Mouse (Mus musculus) neural tube, embryonic 10.5 days (tissue): ENCODE measurements at regions not wholly inside any gene's neighbourhood (a gene's known extent, or its start where the extent isn't known, plus 50 kb on each side); places are given as distances from the start of the nearest gene placed in this dataset.

Experiments used
- DNase-seq: peaks from one replicate; pipeline ENCODE4 v3.0.0-alpha.2; 2017; ENCODE audit warnings: low spot score; ENCODE audit errors: extremely low spot score

- DNase-seq = no peak
Observed at GRCm38 (mm10) chr16:95778173-95778572, 76.3 kb downstream of the Ets2 start.

- DNase-seq = no peak
Observed at GRCm38 (mm10) chr16:95776610-95777363, 74.9 kb downstream of the Ets2 start.

GRCm38 (mm10) chr16:95776010-95776409 is 74.1 kb downstream of the Ets2 start:
- no peak for DNase-seq

- no peak for DNase-seq
Observed at GRCm38 (mm10) chr16:95775361-95775760, 73.5 kb downstream of the Ets2 start.

GRCm38 (mm10) chr16:95773151-95773550 is 71.3 kb downstream of the Ets2 start:
- DNase-seq = no peak
